Mouse (Mus musculus) R1 (cell line): ENCODE results near the gene Sfxn5.
A peak's percentile ranks its signal among the peaks of the same experiment; 100 is the strongest.

ENCODE experiments used
- DNase-seq: peaks from one replicate; pipeline ENCODE4 v3.0.0-alpha.2; 2018; ENCODE audit warnings: low read depth, low spot score

Gene Sfxn5

GRCm38 (mm10) chr6:85290869-85291824 lies 42.1 kb downstream of the Sfxn5 start:
- DNase-seq = peak; percentile 67

- no peak for DNase-seq
Observed at GRCm38 (mm10) chr6:85288193-85288857, 44.9 kb downstream of the Sfxn5 start.

- DNase-seq = peak; percentile 86
Observed at GRCm38 (mm10) chr6:85286283-85287047, 46.8 kb downstream of the Sfxn5 start.

- DNase-seq = no peak
Observed at GRCm38 (mm10) chr6:85280871-85281270, 52.4 kb downstream of the Sfxn5 start.

GRCm38 (mm10) chr6:85276571-85276970 lies 56.7 kb downstream of the Sfxn5 start:
- DNase-seq = no peak

GRCm38 (mm10) chr6:85272436-85272835 lies 60.8 kb downstream of the Sfxn5 start:
- DNase-seq = no peak

- no peak for DNase-seq
Observed at GRCm38 (mm10) chr6:85266060-85266459, 67.2 kb downstream of the Sfxn5 start.

- no peak for DNase-seq
Observed at GRCm38 (mm10) chr6:85264982-85265518, 68.2 kb downstream of the Sfxn5 start.

GRCm38 (mm10) chr6:85262865-85263515 lies 70.2 kb downstream of the Sfxn5 start:
- peak; percentile 85 for DNase-seq

- no peak for DNase-seq
Observed at GRCm38 (mm10) chr6:85259094-85259630, 74.1 kb downstream of the Sfxn5 start.

GRCm38 (mm10) chr6:85255578-85255977 lies 77.6 kb downstream of the Sfxn5 start:
- DNase-seq = peak; percentile 88

GRCm38 (mm10) chr6:85253994-85254541 lies 79.2 kb downstream of the Sfxn5 start:
- no peak for DNase-seq

GRCm38 (mm10) chr6:85253275-85253674 lies 79.9 kb downstream of the Sfxn5 start:
- DNase-seq = peak; percentile 46

- no peak for DNase-seq
Observed at GRCm38 (mm10) chr6:85252251-85253058, 80.8 kb downstream of the Sfxn5 start.

GRCm38 (mm10) chr6:85250811-85251241 lies 82.4 kb downstream of the Sfxn5 start:
- peak; percentile 64 for DNase-seq

GRCm38 (mm10) chr6:85249821-85250220 lies 83.4 kb downstream of the Sfxn5 start:
- DNase-seq = no peak

GRCm38 (mm10) chr6:85239044-85239489 lies 94.2 kb downstream of the Sfxn5 start:
- DNase-seq = peak; percentile 80

- no peak for DNase-seq
Observed at GRCm38 (mm10) chr6:85237595-85238337, 95.5 kb downstream of the Sfxn5 start.

- peak; percentile 69 for DNase-seq
Observed at GRCm38 (mm10) chr6:85237001-85237400, 96.2 kb downstream of the Sfxn5 start.
